Mouse (Mus musculus): ENCODE results near the gene Fgf2. TPM values are rescaled to one million over a fixed set of nuclear protein-coding genes. Genes with fewer than 3 reads are reported as not detected.
A peak's percentile ranks its signal among the peaks of the same experiment; 100 is the strongest.

Fgf2 gene
- polyA plus RNA-seq, 1 experiment: 3.2 TPM

- no peak for DNase-seq (ENCODE audit: extremely low spot score in 1 of 2, low spot score in 1 of 2)
Observed at GRCm38 (mm10) chr3:37353951-37354481, 5.9 kb downstream of the Fgf2 start.

- no peak for DNase-seq (ENCODE audit: extremely low spot score in 1 of 2, low spot score in 1 of 2)
Observed at GRCm38 (mm10) chr3:37354737-37355136, 6.6 kb downstream of the Fgf2 start.

GRCm38 (mm10) chr3:37360729-37361128, 12.6 kb downstream of the Fgf2 start:
- DNase-seq (ENCODE audit: extremely low spot score in 1 of 2, low spot score in 1 of 2): no peak

- DNase-seq (ENCODE audit: extremely low spot score in 1 of 2, low spot score in 1 of 2): no peak
Observed at GRCm38 (mm10) chr3:37365144-37365543, 17.0 kb downstream of the Fgf2 start.

GRCm38 (mm10) chr3:37365976-37366375, 17.8 kb downstream of the Fgf2 start:
- no peak for DNase-seq (ENCODE audit: extremely low spot score in 1 of 2, low spot score in 1 of 2)

GRCm38 (mm10) chr3:37366381-37367053, 18.4 kb downstream of the Fgf2 start:
- DNase-seq (ENCODE audit: extremely low spot score in 1 of 2, low spot score in 1 of 2): no peak

GRCm38 (mm10) chr3:37370407-37370806, 22.3 kb downstream of the Fgf2 start:
- DNase-seq (ENCODE audit: extremely low spot score in 1 of 2, low spot score in 1 of 2): no peak

- no peak for DNase-seq (ENCODE audit: extremely low spot score in 1 of 2, low spot score in 1 of 2)
Observed at GRCm38 (mm10) chr3:37373712-37374111, 25.6 kb downstream of the Fgf2 start.

GRCm38 (mm10) chr3:37377926-37378325, 29.8 kb downstream of the Fgf2 start:
- no peak for DNase-seq (ENCODE audit: extremely low spot score in 1 of 2, low spot score in 1 of 2)

- DNase-seq (ENCODE audit: extremely low spot score in 1 of 2, low spot score in 1 of 2): no peak
Observed at GRCm38 (mm10) chr3:37378412-37378811, 30.3 kb downstream of the Fgf2 start.

- no peak for DNase-seq (ENCODE audit: extremely low spot score in 1 of 2, low spot score in 1 of 2)
Observed at GRCm38 (mm10) chr3:37379201-37379600, 31.1 kb downstream of the Fgf2 start.

GRCm38 (mm10) chr3:37379930-37380881, 32.1 kb downstream of the Fgf2 start:
- DNase-seq (ENCODE audit: extremely low spot score in 1 of 2, low spot score in 1 of 2): peak in 1 of 2 experiments; percentile 4

GRCm38 (mm10) chr3:37381457-37381856, 33.3 kb downstream of the Fgf2 start:
- DNase-seq (ENCODE audit: extremely low spot score in 1 of 2, low spot score in 1 of 2): no peak

GRCm38 (mm10) chr3:37383096-37383765, 35.1 kb downstream of the Fgf2 start:
- no peak for DNase-seq (ENCODE audit: extremely low spot score in 1 of 2, low spot score in 1 of 2)

GRCm38 (mm10) chr3:37387310-37387709, 39.2 kb downstream of the Fgf2 start:
- no peak for DNase-seq (ENCODE audit: extremely low spot score in 1 of 2, low spot score in 1 of 2)

- no peak for DNase-seq (ENCODE audit: extremely low spot score in 1 of 2, low spot score in 1 of 2)
Observed at GRCm38 (mm10) chr3:37396930-37397608, 48.9 kb downstream of the Fgf2 start.

GRCm38 (mm10) chr3:37397646-37398045, 49.5 kb downstream of the Fgf2 start:
- DNase-seq (ENCODE audit: extremely low spot score in 1 of 2, low spot score in 1 of 2): no peak

GRCm38 (mm10) chr3:37398661-37399395, 50.7 kb downstream of the Fgf2 start:
- DNase-seq (ENCODE audit: extremely low spot score in 1 of 2, low spot score in 1 of 2): no peak

- no peak for DNase-seq (ENCODE audit: extremely low spot score in 1 of 2, low spot score in 1 of 2)
Observed at GRCm38 (mm10) chr3:37401729-37402610, 53.8 kb downstream of the Fgf2 start.
